Mouse (Mus musculus) bone marrow, adult 2 months (tissue): ENCODE results near the gene Il17ra. TPM values are rescaled to one million over a fixed set of nuclear protein-coding genes. Genes with fewer than 3 reads are reported as not detected.
A peak's percentile ranks its signal among the peaks of the same experiment; 100 is the strongest.

Source experiments
- H3K27ac ChIP-seq: fragments of 200-500 bp; 2 replicates; pipeline ENCODE4 v1.5.1; 2012; ENCODE audit warnings: low read depth, mild to moderate bottlenecking, control low read depth, inconsistent platforms, low read length; ENCODE audit not compliant: control insufficient read depth, poor library complexity, insufficient read depth
- H3K4me1 ChIP-seq: fragments of 200-500 bp; 2 replicates; pipeline ENCODE4 v1.6.1; 2011; ENCODE audit warnings: low read length; ENCODE audit not compliant: control insufficient read depth, insufficient read depth
- H3K4me3 ChIP-seq: fragments of 200-500 bp; replicated peaks from 2 replicates; pipeline ENCODE3; 2011; ENCODE audit warnings: mild to moderate bottlenecking, low read depth, low read length, control low read depth; ENCODE audit not compliant: control insufficient read depth
- CTCF ChIP-seq: fragments of 200-500 bp; IDR thresholded peaks from 2 replicates; pipeline ENCODE4 v1.5.1; 2011; ENCODE audit warnings: low read length, control low read depth; ENCODE audit not compliant: control insufficient read depth, insufficient read depth
- POLR2A ChIP-seq: fragments of 200-500 bp; IDR thresholded peaks from 2 replicates; pipeline ENCODE4 v1.6.1; 2011; ENCODE audit warnings: low read depth, mild to moderate bottlenecking, control low read depth, low read length, borderline replicate concordance; ENCODE audit not compliant: control insufficient read depth
- WGBS: fragments of 180-500 bp; shearing (Covaris S2); methylation state at CpG from one replicate; pipeline ENCODE4 v1.1.7; 2018; 5-methylcytosine and 5-hydroxymethylcytosine counted together
- polyA plus RNA-seq: library from polyadenylated mRNA; stranded (reverse); fragments of >200 nt; gene quantifications from 2 replicates; pipeline ENCODE4 v1.2.4, GENCODE M21; 2011; ENCODE audit warnings: low replicate concordance; ENCODE audit not compliant: missing spikeins, insufficient read depth, insufficient read length

The Il17ra gene
- polyA plus RNA-seq, 1 experiment: 57.8 TPM

GRCm38 (mm10) chr6:120480361-120480760 lies 17.3 kb downstream of the Il17ra start:
- TF ChIP-seq CTCF: no peak
- no peak for TF ChIP-seq POLR2A
- 71% methylated on average over 5 of the region's 5 CpGs for WGBS
- Histone ChIP-seq H3K27ac (no peak overlapping the region), H3K4me1 (peaks cover 12% of the 10 kb centered on the region; the same call in 1 of the 2 replicates), H3K4me3 (no peak overlapping the region)

- H3K4me3 ChIP-seq: no peak overlapping the region
- H3K4me1 ChIP-seq: peaks cover 16% of the 10 kb centered on the region
- TF ChIP-seq POLR2A (no peak), CTCF (peak; percentile 51; the same call in 1 of the 2 replicates)
- H3K27ac ChIP-seq: peak overlapping the region; percentile 23; the same call in 1 of the 2 replicates
- 80% methylated on average over 6 of the region's 6 CpGs for WGBS
These were observed 18.5 kb downstream of the Il17ra start for GRCm38 (mm10) chr6:120481538-120481937.

- 0 out of 2 replicates have a peak, but pooled peaks have one; percentile 25 for TF ChIP-seq POLR2A
- no peak for TF ChIP-seq CTCF
- H3K4me1 ChIP-seq: peaks cover 16% of the 10 kb centered on the region
- no peak overlapping the region for H3K4me3 ChIP-seq
- peak overlapping the region; percentile 23; the same call in 1 of the 2 replicates for H3K27ac ChIP-seq
- WGBS: 91% methylated on average over 14 of the region's 14 CpGs
These were observed 19.0 kb downstream of the Il17ra start for GRCm38 (mm10) chr6:120482021-120482420.

- peak overlapping the region; percentile 52; the same call in 1 of the 2 replicates for H3K27ac ChIP-seq
- WGBS: 36% methylated on average over 6 of the region's 6 CpGs
- H3K4me3 ChIP-seq: no peak overlapping the region
- TF ChIP-seq CTCF (no peak), POLR2A (no peak)
- H3K4me1 ChIP-seq: peaks cover 16% of the 10 kb centered on the region
These were observed 19.7 kb downstream of the Il17ra start for GRCm38 (mm10) chr6:120482756-120483155.

GRCm38 (mm10) chr6:120483211-120483626 lies 20.2 kb downstream of the Il17ra start:
- WGBS: 24% methylated on average over 8 of the region's 8 CpGs
- Histone ChIP-seq H3K4me1 (peaks cover 15% of the 10 kb centered on the region), H3K27ac (peak overlapping the region; percentile 52; the same call in 1 of the 2 replicates), H3K4me3 (no peak overlapping the region)
- peak; percentile 68 for TF ChIP-seq CTCF
- no peak for TF ChIP-seq POLR2A

GRCm38 (mm10) chr6:120485038-120485437 lies 22.0 kb downstream of the Il17ra start:
- H3K4me1 ChIP-seq: peaks cover 12% of the 10 kb centered on the region
- WGBS: 21% methylated on average over 3 of the region's 3 CpGs

GRCm38 (mm10) chr6:120486051-120486510 lies 23.0 kb downstream of the Il17ra start:
- Histone ChIP-seq H3K4me1 (peaks cover 10% of the 10 kb centered on the region), H3K4me3 (no peak overlapping the region), H3K27ac (peak overlapping the region; percentile 17)
- TF ChIP-seq POLR2A (no peak), CTCF (no peak)
- WGBS: 10% methylated on average over 8 of the region's 8 CpGs

More at GRCm38 (mm10) chr6:120485038-120485437, 22.0 kb downstream of the Il17ra start:
- Histone ChIP-seq H3K27ac (no peak overlapping the region), H3K4me3 (no peak overlapping the region)
- no peak for TF ChIP-seq POLR2A
- TF ChIP-seq CTCF: no peak

- TF ChIP-seq CTCF: no peak
- no peak for TF ChIP-seq POLR2A
- H3K4me3 ChIP-seq: no peak overlapping the region
- WGBS: 10% methylated on average over 3 of the region's 3 CpGs
- H3K27ac ChIP-seq: no peak overlapping the region
- H3K4me1 ChIP-seq: peaks cover 7% of the 10 kb centered on the region
These were observed 25.6 kb downstream of the Il17ra start for GRCm38 (mm10) chr6:120488647-120489046.

GRCm38 (mm10) chr6:120489461-120489860 lies 26.4 kb downstream of the Il17ra start:
- Histone ChIP-seq H3K27ac (no peak overlapping the region), H3K4me1 (peaks cover 7% of the 10 kb centered on the region), H3K4me3 (no peak overlapping the region)
- TF ChIP-seq POLR2A (no peak), CTCF (no peak)
- 45% methylated on average over 2 of the region's 2 CpGs for WGBS
